Mouse (Mus musculus) heart, adult 2 months (tissue): ENCODE measurements around the gene Dach1.

ENCODE experiments used
- CTCF ChIP-seq: fragments of 200-600 bp; IDR thresholded peaks from 2 replicates; pipeline ENCODE4 v1.8.1; 2022; ENCODE audit warnings: antibody characterized with exemption, mild to moderate bottlenecking, moderate library complexity
- EP300 ChIP-seq: fragments of 200-500 bp; IDR thresholded peaks from 2 replicates; pipeline ENCODE4 v1.6.1; 2011; ENCODE audit warnings: low read depth, low read length, control low read depth; ENCODE audit not compliant: insufficient read depth
- POLR2A ChIP-seq: fragments of 200-500 bp; IDR thresholded peaks from 2 replicates; pipeline ENCODE4 v1.6.1; 2011; ENCODE audit warnings: mild to moderate bottlenecking, low read depth, low read length, control low read depth; ENCODE audit not compliant: insufficient read depth

GRCm38 (mm10) chr14:97742785-97743184 lies 426.8 kb downstream of the Dach1 start:
- TF ChIP-seq CTCF (no peak), EP300 (no peak), POLR2A (no peak)
